Mouse (Mus musculus) liver, embryonic 15.5 days (tissue): ENCODE measurements around the gene Zfp618. TPM values are rescaled to one million over a fixed set of nuclear protein-coding genes. Genes with fewer than 3 reads are reported as not detected.

Experiments used
- ATAC-seq: fragments of 200-750 bp; cut with Nextera tagmentation; 2 replicates; pipeline ENCODE4 v1.8.0; 2017; ENCODE audit warnings: moderate number of reproducible peaks, mild to moderate bottlenecking, moderate library complexity; ENCODE audit not compliant: insufficient read depth
- H3K27ac ChIP-seq: fragments of 300-500 bp; sonication (generic); replicated peaks from 2 replicates; pipeline ENCODE4 v1.5.1; 2015; ENCODE audit warnings: mild to moderate bottlenecking, inconsistent platforms
- H3K27me3 ChIP-seq: fragments of 300-500 bp; sonication (generic); 2 replicates; pipeline ENCODE4 v1.6.1; 2015; ENCODE audit warnings: mild to moderate bottlenecking, inconsistent platforms
- H3K36me3 ChIP-seq: fragments of 300-500 bp; sonication (generic); replicated peaks from 2 replicates; pipeline ENCODE4 v1.6.1; 2015; ENCODE audit warnings: moderate library complexity, mild to moderate bottlenecking, inconsistent platforms
- H3K4me1 ChIP-seq: fragments of 300-500 bp; sonication (generic); replicated peaks from 2 replicates; pipeline ENCODE4 v1.6.1; 2015; ENCODE audit warnings: inconsistent platforms
- H3K4me2 ChIP-seq: fragments of 300-500 bp; sonication (generic); 2 replicates; pipeline ENCODE4 v1.6.1; 2015; ENCODE audit warnings: moderate library complexity, mild to moderate bottlenecking, inconsistent platforms
- H3K4me3 ChIP-seq: fragments of 300-500 bp; sonication (generic); replicated peaks from 2 replicates; pipeline ENCODE4 v1.5.1; 2015; ENCODE audit warnings: mild to moderate bottlenecking, inconsistent platforms
- H3K9ac ChIP-seq: fragments of 300-500 bp; sonication (generic); 2 replicates; pipeline ENCODE4 v1.6.1; 2015; ENCODE audit warnings: moderate library complexity, mild to moderate bottlenecking, inconsistent platforms
- H3K9me3 ChIP-seq: fragments of 300-500 bp; sonication (generic); replicated peaks from 2 replicates; pipeline ENCODE4 v1.6.1; 2016; ENCODE audit warnings: inconsistent platforms
- WGBS: fragments of 180-500 bp; shearing (Covaris S2); methylation state at CpG from one replicate; pipeline ENCODE4 v1.1.7; 2015; ENCODE audit warnings: mixed read lengths; ENCODE audit not compliant: insufficient replicate concordance; 5-methylcytosine and 5-hydroxymethylcytosine counted together
- polyA plus RNA-seq: library from polyadenylated mRNA; unstranded; fragments of >200 nt; fragmentation: Nextera tagmentation; extraction: Ambion mirVana; gene quantifications from 2 replicates; pipeline ENCODE4 v1.2.1, GENCODE M21; 2015

Zfp618 gene
- polyA plus RNA-seq, 1 experiment from 2014 or later, result 4.3 TPM

- WGBS, result 61% methylated on average over 3 of the region's 3 CpGs
- H3K4me3 ChIP-seq, result no peak overlapping the region
- no peaks in the 10 kb centered on the region for H3K36me3 ChIP-seq
- no peak overlapping the region for H3K9ac ChIP-seq
- H3K27me3 ChIP-seq, result no peaks in the 10 kb centered on the region
- peaks cover 8% of the 10 kb centered on the region; the same call in 1 of the 2 replicates for H3K4me1 ChIP-seq
- H3K27ac ChIP-seq, result no peak overlapping the region
- no peak overlapping the region for H3K4me2 ChIP-seq
- no peaks in the 10 kb centered on the region for H3K9me3 ChIP-seq
- no peak for ATAC-seq
Measured at GRCm38 (mm10) chr4:62973086-62973485, 7.7 kb downstream of the Zfp618 start.

GRCm38 (mm10) chr4:62974901-62975300 lies 9.5 kb downstream of the Zfp618 start:
- H3K36me3 ChIP-seq, result no peaks in the 10 kb centered on the region
- no peak overlapping the region for H3K9ac ChIP-seq
- no peak overlapping the region for H3K27ac ChIP-seq
- H3K4me3 ChIP-seq, result no peak overlapping the region
- ATAC-seq, result no peak
- WGBS, result 80% methylated on average over 2 of the region's 2 CpGs
- no peaks in the 10 kb centered on the region for H3K9me3 ChIP-seq
- peaks cover 8% of the 10 kb centered on the region; the same call in 1 of the 2 replicates for H3K4me1 ChIP-seq
- H3K27me3 ChIP-seq, result no peaks in the 10 kb centered on the region
- no peak overlapping the region for H3K4me2 ChIP-seq

GRCm38 (mm10) chr4:62975541-62975940 lies 10.2 kb downstream of the Zfp618 start:
- ATAC-seq, result no peak
- Histone ChIP-seq H3K9ac (no peak overlapping the region), H3K4me3 (no peak overlapping the region), H3K4me2 (no peak overlapping the region), H3K9me3 (no peaks in the 10 kb centered on the region), H3K4me1 (peaks cover 5% of the 10 kb centered on the region; the same call in 1 of the 2 replicates), H3K27me3 (no peaks in the 10 kb centered on the region), H3K27ac (no peak overlapping the region), H3K36me3 (no peaks in the 10 kb centered on the region)
- WGBS, result 67% methylated on average over 6 of the region's 6 CpGs

GRCm38 (mm10) chr4:62977454-62977853 lies 12.1 kb downstream of the Zfp618 start:
- Histone ChIP-seq H3K4me1 (no peaks in the 10 kb centered on the region), H3K27me3 (no peaks in the 10 kb centered on the region), H3K9me3 (no peaks in the 10 kb centered on the region), H3K4me2 (no peak overlapping the region), H3K36me3 (no peaks in the 10 kb centered on the region), H3K4me3 (no peak overlapping the region), H3K27ac (no peak overlapping the region), H3K9ac (no peak overlapping the region)
- ATAC-seq, result no peak
- 61% methylated on average over 6 of the region's 6 CpGs for WGBS

- no peaks in the 10 kb centered on the region for H3K36me3 ChIP-seq
- no peaks in the 10 kb centered on the region for H3K27me3 ChIP-seq
- no peak overlapping the region for H3K9ac ChIP-seq
- H3K4me1 ChIP-seq, result no peaks in the 10 kb centered on the region
- no peak overlapping the region for H3K27ac ChIP-seq
- no peaks in the 10 kb centered on the region for H3K9me3 ChIP-seq
- no peak for ATAC-seq
- no peak overlapping the region for H3K4me2 ChIP-seq
- H3K4me3 ChIP-seq, result no peak overlapping the region
- 70% methylated on average over 10 of the region's 10 CpGs for WGBS
Measured at GRCm38 (mm10) chr4:62978501-62978911, 13.1 kb downstream of the Zfp618 start.

- peak; percentile 47; the same call in 1 of the 2 replicates for ATAC-seq
Measured at GRCm38 (mm10) chr4:62981572-62981971, 16.2 kb downstream of the Zfp618 start.

GRCm38 (mm10) chr4:62983556-62983955 lies 18.2 kb downstream of the Zfp618 start:
- H3K27ac ChIP-seq, result no peak overlapping the region
- ATAC-seq, result no peak
- no peaks in the 10 kb centered on the region for H3K27me3 ChIP-seq
- no peaks in the 10 kb centered on the region for H3K36me3 ChIP-seq
- H3K9me3 ChIP-seq, result no peaks in the 10 kb centered on the region
- no peaks in the 10 kb centered on the region for H3K4me1 ChIP-seq
- H3K9ac ChIP-seq, result no peak overlapping the region
- no peak overlapping the region for H3K4me3 ChIP-seq
- WGBS, result 64% methylated on average over 5 of the region's 5 CpGs
- no peak overlapping the region for H3K4me2 ChIP-seq

More at GRCm38 (mm10) chr4:62981572-62981971, 16.2 kb downstream of the Zfp618 start:
- Histone ChIP-seq H3K27ac (0 out of 2 replicates have a peak overlapping the region, but pooled peaks have one; percentile 38), H3K4me1 (no peaks in the 10 kb centered on the region), H3K4me3 (no peak overlapping the region), H3K27me3 (no peaks in the 10 kb centered on the region), H3K36me3 (no peaks in the 10 kb centered on the region), H3K4me2 (no peak overlapping the region), H3K9ac (no peak overlapping the region), H3K9me3 (no peaks in the 10 kb centered on the region)
- 48% methylated on average over 2 of the region's 2 CpGs for WGBS

GRCm38 (mm10) chr4:62991336-62991735 lies 26.0 kb downstream of the Zfp618 start:
- 68% methylated on average over 11 of the region's 11 CpGs for WGBS
- Histone ChIP-seq H3K9ac (no peak overlapping the region), H3K9me3 (no peaks in the 10 kb centered on the region), H3K4me3 (no peak overlapping the region), H3K4me1 (no peaks in the 10 kb centered on the region), H3K27me3 (no peaks in the 10 kb centered on the region), H3K27ac (no peak overlapping the region), H3K4me2 (no peak overlapping the region), H3K36me3 (no peaks in the 10 kb centered on the region)
- ATAC-seq, result no peak

GRCm38 (mm10) chr4:62993190-62993589 lies 27.8 kb downstream of the Zfp618 start:
- H3K4me1 ChIP-seq, result peaks cover 2% of the 10 kb centered on the region
- H3K4me3 ChIP-seq, result no peak overlapping the region
- H3K9ac ChIP-seq, result no peak overlapping the region
- peak; percentile 81 for ATAC-seq
- 0 out of 2 replicates have a peak overlapping the region, but pooled peaks have one; percentile 38 for H3K27ac ChIP-seq
- WGBS, result 64% methylated on average over 2 of the region's 2 CpGs
- no peaks in the 10 kb centered on the region for H3K27me3 ChIP-seq
- H3K4me2 ChIP-seq, result no peak overlapping the region
- no peaks in the 10 kb centered on the region for H3K9me3 ChIP-seq
- H3K36me3 ChIP-seq, result no peaks in the 10 kb centered on the region

GRCm38 (mm10) chr4:62997606-62998005 lies 32.2 kb downstream of the Zfp618 start:
- no peaks in the 10 kb centered on the region for H3K9me3 ChIP-seq
- 61% methylated on average over 6 of the region's 6 CpGs for WGBS
- peaks cover 22% of the 10 kb centered on the region for H3K4me1 ChIP-seq
- no peaks in the 10 kb centered on the region for H3K36me3 ChIP-seq
- H3K4me3 ChIP-seq, result no peak overlapping the region
- H3K27me3 ChIP-seq, result no peaks in the 10 kb centered on the region
- no peak for ATAC-seq
- H3K27ac ChIP-seq, result no peak overlapping the region
- no peak overlapping the region for H3K9ac ChIP-seq
- no peak overlapping the region for H3K4me2 ChIP-seq

- H3K4me2 ChIP-seq, result no peak overlapping the region
- WGBS, result 32% methylated on average over 5 of the region's 5 CpGs
- ATAC-seq, result no peak
- no peaks in the 10 kb centered on the region for H3K36me3 ChIP-seq
- H3K27ac ChIP-seq, result peak overlapping the region; percentile 74
- no peak overlapping the region for H3K9ac ChIP-seq
- no peak overlapping the region for H3K4me3 ChIP-seq
- H3K9me3 ChIP-seq, result no peaks in the 10 kb centered on the region
- H3K27me3 ChIP-seq, result no peaks in the 10 kb centered on the region
- peaks cover 22% of the 10 kb centered on the region for H3K4me1 ChIP-seq
Measured at GRCm38 (mm10) chr4:62998431-62998835, 33.1 kb downstream of the Zfp618 start.

GRCm38 (mm10) chr4:62998908-62999307 lies 33.5 kb downstream of the Zfp618 start:
- Histone ChIP-seq H3K27ac (peak overlapping the region; percentile 74), H3K9ac (no peak overlapping the region), H3K4me1 (peaks cover 22% of the 10 kb centered on the region), H3K4me2 (no peak overlapping the region), H3K4me3 (no peak overlapping the region), H3K36me3 (no peaks in the 10 kb centered on the region), H3K27me3 (no peaks in the 10 kb centered on the region), H3K9me3 (no peaks in the 10 kb centered on the region)
- no peak for ATAC-seq
- WGBS, result 49% methylated on average over 6 of the region's 6 CpGs
